In genomic region chr15:101772711-101773081, GRCm38 (mm10) we compare ENCODE assay signal across 1 mouse cellular context.
TF ChIP-seq lines count a peak whose summit lies in the region.

No protein-coding gene starts in this region.

TF ChIP-seq in CH12.LX, 34 proteins besides CTCF, POLR2A, EP300 and RAD21:
- no peak for TF ChIP-seq CHD1 (IDR thresholded peaks at IDR 0.05; ENCODE audit: low read depth, low read length)
- peak; percentile 90 for TF ChIP-seq SMC3 (IDR thresholded peaks at IDR 0.05; ENCODE audit: low read depth, low read length)
- no peak for TF ChIP-seq GABPA (IDR thresholded peaks at IDR 0.05; ENCODE audit: insufficient replicate concordance, low read depth, low read length)
- no peak for TF ChIP-seq ZKSCAN1 (IDR thresholded peaks at IDR 0.05; ENCODE audit: borderline replicate concordance, low read depth, low read length)
- 0 out of 2 replicates have a peak, but pooled peaks have one; percentile 17 for TF ChIP-seq MYC (IDR thresholded peaks at IDR 0.05; ENCODE audit: low read depth, low read length)
- TF ChIP-seq ZC3H11A (IDR thresholded peaks at IDR 0.05; ENCODE audit: low read depth, low read length) = peak; percentile 42
